Mouse (Mus musculus): ENCODE data around the gene Mmp8.

Mmp8 gene

DNA sequence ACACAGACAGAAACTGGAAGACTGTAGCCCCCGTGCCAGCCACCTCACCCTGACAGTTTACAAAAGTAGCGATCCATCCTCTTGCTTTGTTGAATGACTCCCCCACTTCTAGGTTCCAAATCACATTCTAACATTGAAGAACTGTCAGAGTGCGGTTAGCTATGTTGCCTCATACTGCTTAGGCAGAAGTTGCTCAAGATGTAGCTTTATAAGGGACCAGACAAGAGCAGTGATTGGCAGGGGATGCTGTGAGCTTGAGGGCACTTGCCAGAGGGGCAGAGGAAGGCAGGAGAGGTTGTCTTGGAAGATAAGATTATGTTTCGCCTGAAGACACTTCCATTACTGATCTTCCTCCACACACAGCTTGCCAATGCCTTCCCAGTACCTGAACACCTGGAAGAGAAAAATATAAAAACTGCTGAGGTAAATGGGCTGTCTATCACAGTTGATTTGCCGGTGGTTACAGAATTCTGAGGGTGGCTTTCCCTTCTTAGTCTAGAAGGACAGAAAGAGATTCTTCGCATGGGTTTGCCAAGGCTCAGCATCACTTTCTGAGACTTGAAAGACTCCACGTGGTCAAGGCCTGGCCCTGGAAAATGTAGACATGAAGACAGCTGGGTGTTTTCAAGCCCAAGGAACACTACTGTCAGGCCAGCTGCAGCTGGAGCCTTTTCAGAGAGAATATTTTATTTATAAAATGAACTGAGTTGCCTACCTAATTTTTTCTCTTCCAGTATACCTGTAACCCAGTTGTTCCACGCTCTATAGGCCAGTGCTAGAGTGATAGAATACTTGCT lies at the start of gene Mmp8:
Gene Mmp8 (plus strand): TSS at position 236 of the 797 bp plus-strand sequence.
- no peak for DNase-seq (ENCODE audit: low read depth, low spot score)

DNA sequence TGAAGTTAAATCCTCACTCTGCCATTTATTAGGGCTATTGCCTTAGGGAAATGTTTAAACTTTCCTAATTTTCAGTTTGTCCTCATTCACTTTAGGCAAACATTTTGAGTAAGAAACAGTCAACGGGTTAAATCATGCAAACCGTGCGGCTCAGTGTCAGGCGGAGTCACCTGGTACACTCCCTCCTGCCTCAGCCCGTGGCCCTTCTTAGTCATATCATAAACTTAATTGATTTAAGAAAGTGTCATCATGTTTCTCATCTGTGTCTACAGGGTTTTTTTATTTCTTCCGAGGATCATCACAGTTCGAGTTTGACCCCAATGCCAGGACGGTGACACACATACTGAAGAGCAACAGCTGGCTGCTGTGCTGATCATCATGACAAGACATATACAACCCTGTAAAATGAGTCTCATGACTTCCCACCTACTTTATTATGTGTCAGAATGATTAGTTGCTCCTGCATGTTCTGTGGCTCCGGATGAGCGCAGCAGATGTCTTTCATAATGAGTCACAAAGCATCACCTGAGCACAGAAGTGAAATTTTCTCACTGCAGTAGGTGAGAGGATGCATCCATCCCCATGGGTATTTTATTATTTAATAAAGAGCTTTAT lies 48.5 kb upstream of the Mmp8 start:
- no peak for DNase-seq (ENCODE audit: low read depth, low spot score)

DNA sequence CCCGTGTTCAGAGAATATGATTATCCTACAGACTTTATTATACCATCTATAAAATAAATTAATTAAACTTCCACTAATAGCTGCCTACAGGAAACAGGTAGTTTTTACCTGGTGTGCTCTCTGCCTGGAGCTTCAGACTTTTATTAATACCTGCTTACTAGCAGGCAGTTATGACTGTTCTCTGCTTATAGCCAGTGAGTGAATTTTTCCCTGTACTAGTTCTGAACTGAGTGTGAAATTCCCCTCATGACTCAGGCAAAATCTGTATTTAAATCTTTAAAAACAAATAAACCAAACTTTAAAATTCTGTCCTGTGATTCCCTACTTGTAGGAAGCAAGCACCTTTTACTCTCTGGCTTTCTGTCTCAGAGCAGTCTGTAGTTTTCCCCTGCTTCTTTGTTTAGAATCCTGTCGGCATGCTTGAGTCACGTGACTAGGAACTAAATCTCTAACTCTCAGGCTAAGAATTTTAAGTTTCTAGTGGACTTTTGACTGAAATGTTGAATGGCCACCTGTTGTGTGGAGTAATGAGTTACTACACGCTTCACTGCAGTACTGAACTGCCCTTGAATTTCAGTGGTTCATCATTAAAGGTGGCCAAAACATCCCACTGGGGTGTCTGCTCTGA lies 40.2 kb upstream of the Mmp8 start:
- DNase-seq (ENCODE audit: low read depth, low spot score), result no peak

DNA sequence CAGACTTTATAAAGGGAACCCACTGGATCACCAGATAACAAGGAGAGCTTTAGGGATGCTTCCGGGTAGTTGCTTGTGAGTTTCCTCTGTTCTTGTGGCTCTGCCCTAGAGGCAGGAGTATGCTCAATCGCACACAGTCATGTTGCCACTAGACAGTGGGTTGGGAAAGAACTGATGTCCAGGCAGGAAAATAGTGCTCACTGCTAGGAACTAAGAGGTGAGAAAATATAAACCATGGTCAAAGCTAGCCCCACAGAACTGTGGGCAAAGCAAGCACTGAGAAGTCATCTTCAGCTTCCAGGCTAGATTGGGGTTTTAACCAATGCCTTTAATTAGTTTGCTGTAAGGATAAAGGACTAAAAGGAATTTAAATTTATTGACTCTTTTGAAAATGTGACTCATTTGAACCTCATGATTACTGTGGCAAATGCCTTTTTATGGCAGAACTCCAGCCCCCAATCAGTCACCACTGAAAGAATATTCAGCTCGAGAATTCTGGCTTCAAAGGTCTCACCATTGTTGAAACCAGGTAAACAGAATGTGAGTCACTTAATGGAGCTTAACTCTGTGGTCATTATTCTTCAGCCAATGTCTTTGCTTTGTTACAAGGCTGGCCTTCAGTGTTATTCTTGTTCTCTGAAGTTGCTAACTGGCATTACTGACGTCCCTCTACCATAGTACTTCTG lies 31.9 kb upstream of the Mmp8 start:
- DNase-seq (ENCODE audit: low read depth, low spot score), result no peak

DNA sequence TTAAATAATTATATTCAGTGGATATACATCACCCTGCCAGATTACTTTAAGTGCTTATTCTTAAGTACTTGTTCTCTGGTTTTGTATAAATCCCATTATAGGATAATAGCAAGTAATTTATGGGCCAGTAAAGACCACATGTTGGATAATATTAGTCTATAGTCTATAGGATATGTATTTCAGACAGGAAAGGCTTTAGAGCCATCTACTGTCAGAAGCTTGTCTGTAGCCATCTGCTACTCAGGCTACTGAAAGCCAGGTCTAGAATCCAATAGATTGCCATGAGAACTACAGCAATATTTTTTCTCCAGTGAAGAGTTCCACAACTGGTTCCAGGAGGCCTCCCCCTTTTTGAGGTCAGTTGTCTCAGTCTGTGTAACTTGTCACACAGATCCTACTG lies 15.5 kb upstream of the Mmp8 start:
- no peak for DNase-seq (ENCODE audit: low read depth, low spot score)

- no peak for DNase-seq (ENCODE audit: low read depth, low spot score)
These were observed 13.3 kb upstream of the Mmp8 start for GRCm38 (mm10) chr9:7544923-7545457.

DNA sequence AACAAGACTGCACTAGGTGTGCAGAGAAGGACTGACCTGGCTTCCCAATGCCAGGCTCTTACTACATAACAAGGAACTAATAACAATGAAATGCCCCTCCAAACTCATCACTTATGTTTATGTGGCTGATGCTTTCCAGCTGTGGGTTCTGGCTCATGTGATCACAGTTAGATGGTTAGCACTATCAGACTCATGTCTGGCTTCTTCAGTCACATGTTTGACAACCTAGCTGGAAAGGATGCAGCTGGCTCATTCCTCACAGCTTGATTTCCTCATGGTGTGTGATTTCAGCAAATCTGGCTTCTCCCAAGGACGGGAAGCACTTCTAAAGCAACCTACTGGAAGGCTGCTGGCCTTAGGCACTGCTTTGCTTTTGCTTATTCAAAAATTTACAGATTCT lies 12.8 kb upstream of the Mmp8 start:
- DNase-seq (ENCODE audit: low read depth, low spot score), result no peak

DNA sequence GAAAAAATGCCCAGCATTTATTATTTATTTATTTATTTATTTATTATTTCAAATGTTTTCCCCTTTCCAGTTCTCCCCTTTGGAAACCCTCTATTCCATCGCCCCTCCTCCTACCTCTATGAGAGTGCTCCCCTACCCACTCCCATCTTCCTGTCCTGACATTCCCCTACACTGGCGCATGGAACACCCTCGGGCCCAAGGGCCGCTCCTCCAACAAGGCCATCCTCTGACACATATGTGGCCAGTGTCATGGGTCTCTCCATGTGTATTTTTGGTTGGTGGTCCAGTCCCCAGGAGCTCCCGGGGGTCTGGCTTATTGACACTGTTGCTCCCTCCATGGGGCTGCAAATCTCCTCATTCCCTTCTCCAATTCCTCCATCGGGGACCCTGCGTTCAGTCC lies 12.3 kb upstream of the Mmp8 start:
- DNase-seq (ENCODE audit: low read depth, low spot score), result no peak

DNA sequence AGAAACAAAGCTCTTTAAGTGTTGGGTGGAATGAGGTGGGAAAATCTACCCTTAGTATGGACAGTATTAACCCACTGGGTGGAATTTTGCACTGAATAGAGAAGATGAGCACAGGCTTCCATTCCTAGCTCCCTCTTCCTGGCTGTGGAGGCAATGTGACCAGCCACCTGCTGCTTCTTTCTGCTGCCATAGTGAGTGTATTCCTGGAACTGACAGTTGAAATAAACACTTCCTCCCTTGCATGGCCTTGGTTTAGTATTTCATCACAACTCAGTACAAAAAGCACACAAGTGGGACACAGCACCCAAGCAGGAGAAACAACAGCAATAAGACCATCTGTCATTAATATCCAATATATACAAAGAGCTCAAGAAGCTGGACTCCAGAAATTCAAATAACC lies 6.3 kb upstream of the Mmp8 start:
- DNase-seq (ENCODE audit: low read depth, low spot score), result no peak

GRCm38 (mm10) chr9:7553536-7553935 lies 4.7 kb upstream of the Mmp8 start:
- no peak for DNase-seq (ENCODE audit: low read depth, low spot score)

GRCm38 (mm10) chr9:7554382-7554781 lies 3.9 kb upstream of the Mmp8 start:
- DNase-seq (ENCODE audit: low read depth, low spot score), result no peak

DNA sequence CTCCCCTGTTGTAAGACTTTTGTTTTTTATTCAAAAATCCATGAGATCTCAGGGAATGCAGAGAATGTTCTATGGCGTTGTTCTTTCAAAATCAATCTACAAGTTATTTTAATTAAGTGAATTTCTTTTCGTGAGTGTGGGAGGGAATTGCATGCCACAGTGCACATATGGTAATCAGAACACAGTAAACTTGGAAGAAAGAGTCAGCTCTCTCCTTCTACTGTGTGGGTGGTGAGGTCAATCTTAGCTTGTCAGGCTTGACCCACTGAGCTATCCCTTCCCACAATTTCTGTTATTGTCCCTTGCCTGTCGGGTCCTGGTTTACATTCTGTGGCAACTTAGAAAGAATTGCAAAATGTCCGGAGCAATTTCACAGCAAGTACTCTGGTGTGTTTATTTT lies 1.8 kb downstream of the Mmp8 start:
- DNase-seq (ENCODE audit: low read depth, low spot score), result no peak

- DNase-seq (ENCODE audit: low read depth, low spot score), result no peak
These were observed 9.1 kb downstream of the Mmp8 start for GRCm38 (mm10) chr9:7567376-7567775.

- DNase-seq (ENCODE audit: low read depth, low spot score), result no peak
These were observed 9.7 kb downstream of the Mmp8 start for GRCm38 (mm10) chr9:7567923-7568322.

- no peak for DNase-seq (ENCODE audit: low read depth, low spot score)
These were observed 12.2 kb downstream of the Mmp8 start for GRCm38 (mm10) chr9:7570485-7570884.

GRCm38 (mm10) chr9:7571162-7571561 lies 12.9 kb downstream of the Mmp8 start, which contains the start of gene Mmp27:
TSS of gene Mmp27 (plus strand) at chr9:7571396.
- DNase-seq (ENCODE audit: low read depth, low spot score), result no peak

DNA sequence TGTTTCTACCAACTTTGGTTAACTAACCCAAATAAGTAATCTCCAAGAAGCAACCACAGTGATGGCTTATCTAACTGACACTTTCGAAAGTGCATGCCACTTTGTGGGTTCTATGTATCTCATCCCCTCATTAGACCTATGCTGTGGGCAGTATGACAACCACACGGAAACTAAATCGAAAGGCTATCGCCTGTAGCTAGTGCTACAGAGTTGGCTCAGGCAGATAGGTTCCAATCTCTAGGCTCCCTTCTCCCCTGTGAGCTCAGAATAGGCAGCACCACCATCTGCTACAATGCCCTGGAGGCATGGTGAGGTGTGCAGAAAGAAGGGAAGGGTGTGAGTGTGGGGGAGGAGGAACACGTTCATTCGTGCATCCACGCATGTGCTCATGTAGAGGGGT lies 13.9 kb downstream of the Mmp8 start:
- DNase-seq (ENCODE audit: low read depth, low spot score), result no peak

- DNase-seq (ENCODE audit: low read depth, low spot score), result no peak
These were observed 14.5 kb downstream of the Mmp8 start for GRCm38 (mm10) chr9:7572663-7573308.

DNA sequence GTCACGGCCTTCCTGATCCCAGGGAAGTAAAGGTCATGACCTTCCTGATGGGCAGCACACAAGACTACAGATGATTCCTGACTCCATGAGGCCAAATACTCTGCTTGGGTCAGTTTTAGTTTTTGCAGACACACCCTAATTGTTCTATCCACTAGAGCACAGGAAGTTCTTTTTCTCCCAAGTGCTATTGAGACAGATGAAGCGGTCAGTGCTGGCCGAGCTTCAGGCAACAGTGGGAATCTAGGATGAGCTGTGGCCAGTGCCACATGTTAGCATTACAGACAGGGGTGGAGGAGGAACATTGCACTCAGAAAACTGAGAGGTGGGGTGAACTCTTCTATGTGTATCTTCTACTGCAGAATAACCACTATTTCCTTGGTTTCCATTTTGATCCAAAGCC lies 17.3 kb downstream of the Mmp8 start:
- no peak for DNase-seq (ENCODE audit: low read depth, low spot score)

- no peak for DNase-seq (ENCODE audit: low read depth, low spot score)
These were observed 19.1 kb downstream of the Mmp8 start for GRCm38 (mm10) chr9:7577371-7577770.

DNA sequence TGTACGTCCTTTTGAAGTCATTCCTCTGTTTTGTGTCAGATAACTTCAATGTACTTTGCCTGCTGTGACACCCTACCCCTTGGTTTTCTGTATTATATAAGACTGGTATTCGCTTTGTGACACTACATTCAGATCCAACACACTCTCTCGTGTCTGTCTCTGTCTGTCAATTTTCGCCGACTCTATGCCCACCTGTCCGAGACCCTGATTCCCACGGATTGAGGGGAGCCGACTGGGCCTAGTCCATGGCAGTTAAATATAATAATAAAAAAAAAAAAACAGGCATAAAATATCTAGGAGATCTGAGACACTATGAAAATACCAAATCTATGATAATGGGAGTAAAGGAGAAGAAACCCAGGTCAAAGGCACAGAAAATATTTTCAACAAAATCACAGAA lies 31.8 kb downstream of the Mmp8 start:
- no peak for DNase-seq (ENCODE audit: low read depth, low spot score)
